Mouse (Mus musculus) mouse embryonic stem cell (cell line): ENCODE measurements around the gene Syce3.

ENCODE experiments used
- in situ Hi-C, 2 experiments: fragments of 300-500 bp; cut with MboI; formaldehyde crosslinking; loops; 1 replicate in 1 of 2; 3 replicates in 1 of 2; pipeline ENCODE4 v1.14.3; 2019 to 2020; ENCODE audit warnings: low sequenced_read_pairs in 2 of 2, low pct_unique_long_range_greater_than_20kb in 1 of 2, mixed read lengths in 1 of 2; ENCODE audit not compliant: unreplicated experiment in 1 of 2

Gene Syce3

DNA sequence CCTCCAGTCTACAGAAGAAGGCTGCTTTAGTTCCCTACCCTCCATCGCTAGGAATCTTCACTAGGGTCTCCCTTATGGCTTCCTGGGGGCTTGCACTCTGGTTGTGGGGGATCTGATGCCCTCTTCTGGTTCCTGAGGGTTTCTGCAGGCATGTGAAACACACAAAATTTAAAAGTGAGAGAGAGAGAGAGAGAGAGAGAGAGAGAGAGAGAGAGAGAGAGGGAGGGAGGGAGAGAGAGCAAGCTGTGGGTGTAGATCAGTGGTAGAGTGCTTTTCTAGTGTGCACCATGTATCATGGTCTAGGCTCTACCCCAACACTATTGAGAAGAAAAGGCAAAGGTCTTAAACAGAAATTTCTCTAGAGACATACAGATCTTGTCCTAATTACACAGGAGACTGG lies 68.6 kb downstream of the Syce3 start:
- in situ Hi-C loops, result no loop called here
